Mouse (Mus musculus): ENCODE measurements around the gene Tnfrsf14.
A peak's percentile ranks its signal among the peaks of the same experiment; 100 is the strongest.

Gene Tnfrsf14

DNA sequence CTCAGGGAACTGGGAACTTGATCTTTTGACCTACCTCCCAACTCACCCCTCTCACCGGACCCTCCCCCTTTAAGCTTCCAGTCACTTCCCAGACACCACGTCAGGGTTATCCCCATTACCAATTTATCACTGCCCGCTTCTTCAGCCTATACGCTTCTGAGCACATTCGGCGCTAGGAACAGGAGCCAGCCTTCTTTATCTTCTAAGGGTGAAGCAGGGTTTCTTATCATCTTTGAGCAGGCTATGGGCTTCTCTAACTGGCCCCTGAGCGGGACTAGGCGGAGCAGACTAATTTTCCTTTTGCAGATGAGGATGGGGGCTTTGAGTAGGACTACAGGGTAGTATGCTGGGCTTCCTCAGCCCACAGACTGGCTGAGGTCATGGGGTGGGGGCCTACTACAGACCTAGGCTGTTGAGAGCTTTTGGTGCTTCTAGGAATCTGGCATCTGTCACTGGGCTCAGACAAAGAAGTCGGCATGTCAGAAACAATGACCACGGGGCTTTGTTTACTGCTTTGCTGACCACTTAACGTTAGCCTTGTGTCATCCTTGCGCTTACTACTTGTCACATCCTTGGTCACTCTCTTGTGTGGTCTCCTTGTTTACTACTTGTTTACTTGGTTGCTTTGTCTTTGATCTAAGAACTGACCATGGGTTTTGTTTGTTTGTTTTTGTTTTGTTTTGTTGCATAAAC is at the start of gene Tnfrsf14:
Tnfrsf14 (minus strand) TSS at position 169 of the 693 bp plus-strand sequence.
- no peak for DNase-seq (ENCODE audit: low read depth, low spot score)

DNA sequence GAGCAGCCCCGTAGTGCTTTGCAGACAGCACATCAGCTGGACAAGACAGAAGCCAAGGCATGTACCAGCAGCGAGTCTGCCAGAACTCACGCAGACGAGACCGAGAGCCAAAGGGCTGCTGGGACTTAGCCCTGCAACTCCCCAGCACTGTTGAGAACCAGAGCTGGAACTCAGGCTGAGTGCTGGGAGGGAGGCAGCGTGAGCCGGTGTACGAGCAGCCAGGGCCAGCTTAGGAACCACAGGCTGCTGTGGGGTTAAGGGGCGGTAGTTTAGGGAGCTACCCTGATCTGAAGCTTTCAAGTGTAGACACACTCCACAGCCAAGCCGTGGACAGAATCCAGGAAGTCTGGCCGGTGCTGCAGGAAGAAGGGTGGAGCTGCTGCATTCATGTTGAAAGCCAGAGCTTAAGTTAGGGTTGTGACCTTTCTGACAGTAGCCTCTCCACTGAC is 45.8 kb upstream of the Tnfrsf14 start:
- DNase-seq (ENCODE audit: low read depth, low spot score) = no peak

DNA sequence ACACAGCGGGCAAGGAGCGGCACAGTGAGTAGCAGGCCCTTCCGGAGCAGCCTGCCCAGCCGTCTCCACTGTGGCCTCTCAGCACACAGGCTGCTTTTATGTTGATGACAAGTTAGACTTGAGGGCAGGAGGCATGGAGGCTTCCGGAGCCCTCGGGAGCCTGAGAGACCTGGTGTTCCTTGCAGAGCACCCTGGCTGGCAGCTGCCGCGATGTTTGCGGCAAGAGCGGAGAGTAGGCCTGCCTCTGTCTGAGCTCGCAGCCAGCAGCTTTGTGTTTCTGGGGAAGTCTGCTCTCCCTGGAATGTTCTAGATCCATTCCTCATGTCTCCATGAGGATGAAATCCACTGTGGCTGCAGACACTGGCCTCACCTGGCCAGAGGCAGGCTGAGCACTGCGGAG is 44.2 kb upstream of the Tnfrsf14 start:
- peak; percentile 79 for DNase-seq (ENCODE audit: low read depth, low spot score)

DNA sequence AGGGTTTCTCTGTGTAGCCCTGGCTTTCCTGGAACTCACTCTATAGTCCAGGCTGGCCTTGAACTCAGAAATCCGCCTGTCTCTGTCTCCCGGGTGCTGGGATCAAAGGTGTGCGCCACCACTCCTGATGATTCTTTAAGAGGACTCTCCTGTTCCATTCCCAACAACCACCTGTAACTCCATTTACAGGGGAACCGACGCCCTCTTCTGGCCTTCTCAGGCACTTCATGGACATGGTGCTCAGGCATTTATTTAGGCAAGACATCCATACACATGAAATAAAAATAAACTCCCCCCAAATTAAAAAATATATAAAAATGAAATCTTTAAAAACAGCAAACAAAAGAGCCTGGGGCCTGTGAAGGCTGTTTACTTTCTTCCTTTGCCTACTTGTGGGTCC is 38.8 kb upstream of the Tnfrsf14 start:
- DNase-seq (ENCODE audit: low read depth, low spot score) = peak; percentile 71

DNA sequence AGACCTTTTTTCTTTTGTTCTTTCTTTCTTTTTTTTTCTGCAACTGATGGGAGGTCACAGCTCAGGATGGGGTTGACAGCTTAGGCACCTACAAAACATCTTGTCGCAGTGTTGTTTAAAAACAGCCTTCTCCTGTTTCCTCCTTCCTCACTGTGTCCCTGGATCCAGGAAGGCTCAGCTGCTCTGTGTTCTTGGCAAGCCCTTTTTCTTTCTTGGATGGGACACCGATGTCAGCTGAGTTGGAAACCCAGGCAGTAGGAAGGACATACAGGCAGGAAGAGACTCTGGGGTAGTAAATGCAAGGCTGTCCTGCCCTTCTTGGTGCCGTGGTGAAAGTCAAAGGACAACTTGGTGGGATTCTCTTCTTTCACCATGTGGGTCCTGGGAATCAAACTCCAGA is 37.5 kb upstream of the Tnfrsf14 start:
- DNase-seq (ENCODE audit: low read depth, low spot score) = no peak

DNA sequence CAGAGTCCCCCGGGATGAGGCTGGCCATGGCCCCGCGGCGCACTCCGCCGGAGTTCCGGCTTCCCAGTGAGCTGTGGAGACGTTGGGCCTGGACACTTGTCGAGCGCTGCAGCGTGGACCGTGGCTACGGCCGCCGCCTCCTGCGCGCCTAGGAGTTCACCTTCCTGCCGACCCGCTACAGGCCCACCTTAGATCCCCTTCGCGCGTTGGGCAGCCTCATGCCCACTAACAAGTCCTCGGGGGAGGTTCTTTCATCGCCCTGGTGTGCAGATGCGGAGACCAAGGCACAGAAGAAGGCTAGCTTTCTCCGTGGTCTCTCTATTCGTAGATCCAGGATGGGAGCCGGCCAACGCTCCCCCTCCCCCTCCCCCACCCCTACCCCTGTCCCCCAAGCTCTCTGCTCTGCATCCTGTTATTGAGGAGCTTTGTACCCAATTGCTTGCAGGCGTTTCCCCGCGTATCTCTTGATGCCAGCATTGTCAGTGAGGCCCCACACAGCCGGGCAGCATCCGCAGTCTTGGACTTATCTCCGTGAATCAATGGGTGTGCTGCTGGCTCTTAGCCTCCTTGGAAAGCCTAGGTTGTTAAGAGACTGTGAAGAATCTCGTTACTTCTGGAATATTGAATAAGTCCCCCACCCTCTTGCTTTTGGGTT is 36.3 kb upstream of the Tnfrsf14 start:
- no peak for DNase-seq (ENCODE audit: low read depth, low spot score)

DNA sequence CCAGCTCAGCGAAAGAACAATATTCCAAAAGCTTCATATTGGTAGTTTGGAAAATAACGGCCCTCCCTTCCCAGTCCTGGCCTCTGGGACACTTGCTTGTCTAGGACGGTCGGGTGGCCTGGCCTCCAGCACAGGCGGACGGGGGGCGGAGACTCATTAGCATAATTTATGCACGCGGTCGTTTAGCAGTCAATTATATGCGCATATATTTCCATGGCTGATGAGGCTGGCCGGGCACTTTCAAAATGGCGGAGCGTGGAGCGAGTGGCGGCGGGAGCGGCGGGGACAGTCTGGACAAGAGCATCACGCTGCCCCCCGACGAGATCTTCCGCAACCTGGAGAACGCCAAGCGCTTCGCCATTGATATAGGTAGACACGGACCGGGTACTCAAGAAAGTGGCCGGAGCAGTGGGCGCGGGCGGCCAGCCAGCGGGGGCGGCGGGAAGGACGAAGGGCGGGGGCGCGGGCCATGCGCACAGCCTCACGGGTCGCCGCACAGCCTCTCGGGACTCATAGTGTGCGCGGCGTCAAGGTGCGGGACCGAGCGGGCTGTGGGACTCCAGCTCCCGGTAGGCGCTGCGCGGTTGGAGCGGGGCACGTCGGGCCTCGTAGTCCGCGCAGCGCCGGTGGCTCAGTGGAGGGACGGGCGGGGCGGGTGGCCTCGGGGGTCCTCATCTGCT is 35.7 kb upstream of the Tnfrsf14 start, which contains the start of gene Pank4:
Pank4 (plus strand) TSS at position 223 of the 680 bp plus-strand sequence.
- DNase-seq (ENCODE audit: low read depth, low spot score) = peak; percentile 92

DNA sequence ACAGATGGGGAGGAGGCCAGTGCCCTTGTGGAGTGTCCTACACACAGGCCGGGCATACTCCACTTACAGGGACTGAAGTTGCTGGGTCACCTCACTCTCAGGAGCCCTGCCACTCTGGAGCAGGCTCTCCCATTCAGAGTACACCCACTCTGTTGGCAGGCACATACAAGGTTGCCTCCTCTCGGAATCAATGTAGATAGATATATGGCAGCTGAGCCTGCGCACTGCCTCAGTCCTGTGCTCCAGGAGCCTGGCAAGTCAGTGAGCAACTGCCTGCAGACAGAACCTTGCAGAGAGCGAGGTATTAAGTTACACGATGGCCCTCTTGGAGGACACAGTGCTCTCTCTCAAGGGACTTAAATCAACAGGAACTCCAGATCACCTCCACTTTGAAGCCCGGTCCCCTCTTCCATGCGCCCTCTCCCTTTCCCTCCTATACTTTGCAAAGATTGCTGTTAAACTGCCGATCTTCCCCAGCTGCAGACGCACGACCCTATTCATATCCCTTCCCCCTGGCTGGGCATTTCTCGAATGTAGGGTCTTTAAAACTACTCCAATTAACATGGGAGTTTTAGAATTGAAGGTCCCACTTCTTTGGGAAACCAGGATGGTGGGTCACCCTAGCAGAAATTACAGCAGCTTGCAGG is 35.0 kb upstream of the Tnfrsf14 start:
- no peak for DNase-seq (ENCODE audit: low read depth, low spot score)

DNA sequence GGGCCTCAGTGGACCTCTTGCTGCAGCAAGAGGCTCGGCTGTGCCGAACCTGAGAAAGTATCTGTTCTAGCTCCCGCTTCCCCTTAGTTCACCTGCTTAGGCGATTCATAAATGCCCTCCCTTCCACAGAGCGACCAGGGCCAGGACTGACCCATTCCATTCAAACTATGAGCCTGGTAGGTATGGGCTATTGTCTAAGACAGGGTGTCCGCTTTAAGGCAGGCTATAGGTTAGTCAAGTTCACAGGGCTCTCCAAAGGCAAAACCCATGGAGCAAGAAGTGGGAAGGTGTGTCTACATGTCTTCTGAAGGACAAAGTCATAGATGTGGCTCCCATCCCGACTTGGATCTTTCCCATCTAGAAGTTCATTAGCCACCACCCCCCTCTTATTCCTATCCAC is 34.3 kb upstream of the Tnfrsf14 start:
- DNase-seq (ENCODE audit: low read depth, low spot score) = no peak

DNA sequence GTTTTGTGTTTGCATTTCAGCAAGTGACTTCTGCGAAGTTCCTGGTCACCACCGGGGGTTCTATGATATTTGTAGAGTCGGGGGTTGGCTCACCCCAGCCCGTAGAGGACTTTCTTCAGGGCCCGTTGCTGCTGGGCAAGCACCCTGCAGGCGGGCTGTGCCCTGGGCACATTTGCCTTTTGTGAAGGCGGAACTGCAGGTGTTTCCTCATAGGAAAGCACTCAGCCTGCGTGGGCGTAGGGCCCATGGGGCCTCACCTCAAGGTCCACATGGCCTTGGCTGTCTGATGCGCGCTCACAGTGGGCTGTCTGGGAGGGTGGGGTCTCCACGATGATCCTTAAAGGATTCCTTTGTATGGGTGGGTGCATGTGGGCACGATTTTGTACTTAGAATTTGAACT is 33.5 kb upstream of the Tnfrsf14 start:
- DNase-seq (ENCODE audit: low read depth, low spot score) = no peak

DNA sequence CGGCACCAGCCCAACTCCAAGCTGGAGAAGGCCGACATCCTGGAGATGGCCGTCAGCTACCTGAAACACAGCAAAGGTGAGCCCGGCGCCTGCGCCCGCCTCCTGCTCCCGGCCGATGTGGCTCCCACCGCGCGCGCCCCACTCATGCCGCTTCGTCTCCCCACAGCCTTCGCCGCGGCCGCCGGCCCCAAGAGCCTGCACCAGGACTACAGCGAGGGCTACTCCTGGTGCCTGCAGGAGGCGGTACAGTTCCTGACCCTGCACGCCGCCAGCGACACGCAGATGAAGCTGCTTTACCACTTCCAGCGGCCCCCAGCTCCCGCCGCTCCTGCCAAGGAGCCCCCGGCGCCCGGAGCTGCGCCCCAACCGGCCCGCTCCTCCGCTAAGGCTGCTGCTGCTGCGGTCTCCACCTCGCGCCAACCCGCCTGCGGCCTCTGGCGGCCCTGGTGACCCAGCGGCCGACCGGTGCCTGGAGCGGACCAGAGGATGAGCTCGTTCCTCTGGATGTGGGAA is 32.9 kb upstream of the Tnfrsf14 start:
- DNase-seq (ENCODE audit: low read depth, low spot score) = peak; percentile 73

DNA sequence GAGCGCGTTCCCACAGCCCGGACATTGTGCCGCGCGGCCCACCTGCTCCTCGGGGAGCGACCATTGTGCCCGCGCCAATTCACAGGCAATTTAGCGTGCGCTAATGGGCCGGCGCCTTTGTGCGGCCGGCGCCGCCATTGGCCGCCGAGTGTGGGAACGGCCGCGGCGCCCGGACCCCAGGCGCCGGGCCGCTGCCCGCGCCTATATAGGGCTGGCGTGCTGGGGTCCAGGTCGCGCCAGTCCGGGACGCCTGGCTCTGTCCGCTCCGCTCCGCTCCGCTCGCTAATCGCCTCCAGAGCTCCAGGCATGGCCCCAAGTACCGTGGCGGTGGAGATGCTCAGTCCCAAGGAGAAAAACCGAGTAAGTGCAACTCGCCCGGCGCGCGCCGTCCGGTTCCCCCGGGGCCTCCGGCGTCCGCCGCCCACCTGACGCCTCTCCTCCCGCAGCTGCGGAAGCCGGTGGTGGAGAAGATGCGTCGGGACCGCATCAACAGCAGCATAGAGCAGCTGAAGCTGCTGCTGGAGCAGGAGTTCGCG is 32.4 kb upstream of the Tnfrsf14 start, which contains the start of gene Hes5:
Hes5 (plus strand) TSS at position 234 of the 536 bp plus-strand sequence.
- peak; percentile 68 for DNase-seq (ENCODE audit: low read depth, low spot score)

DNA sequence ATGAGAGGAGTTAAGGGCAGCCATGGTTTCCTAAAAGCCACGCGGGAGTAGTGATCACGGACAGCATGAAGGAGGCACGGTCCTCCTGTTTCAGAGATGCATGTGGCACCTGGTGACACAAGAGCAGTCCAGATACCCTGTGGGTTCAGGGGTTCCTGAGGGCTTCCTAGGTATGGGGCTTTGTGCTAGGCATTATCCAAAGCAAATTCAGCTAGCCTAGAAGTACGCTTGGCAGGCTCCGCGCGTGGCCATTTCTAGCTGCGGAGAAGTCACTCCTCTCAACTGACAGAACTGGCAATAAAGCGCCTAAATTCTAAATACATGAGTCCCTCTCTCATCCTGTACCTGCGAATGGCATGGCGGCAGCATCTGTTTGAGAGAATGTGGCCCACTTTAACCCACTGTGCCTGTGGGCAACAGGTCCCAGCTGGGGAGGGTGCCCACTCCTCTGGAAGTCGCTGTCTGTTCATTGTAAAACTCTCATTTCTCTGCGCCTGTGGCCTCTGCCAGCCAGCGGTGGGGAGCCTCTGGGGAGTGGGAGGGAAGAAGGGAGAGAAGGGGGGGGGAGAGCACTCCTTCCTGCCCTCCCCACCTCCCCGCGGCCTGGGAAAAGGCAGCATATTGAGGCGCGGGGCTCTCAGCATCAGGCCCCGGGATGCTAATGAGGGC is 31.8 kb upstream of the Tnfrsf14 start:
- no peak for DNase-seq (ENCODE audit: low read depth, low spot score)

DNA sequence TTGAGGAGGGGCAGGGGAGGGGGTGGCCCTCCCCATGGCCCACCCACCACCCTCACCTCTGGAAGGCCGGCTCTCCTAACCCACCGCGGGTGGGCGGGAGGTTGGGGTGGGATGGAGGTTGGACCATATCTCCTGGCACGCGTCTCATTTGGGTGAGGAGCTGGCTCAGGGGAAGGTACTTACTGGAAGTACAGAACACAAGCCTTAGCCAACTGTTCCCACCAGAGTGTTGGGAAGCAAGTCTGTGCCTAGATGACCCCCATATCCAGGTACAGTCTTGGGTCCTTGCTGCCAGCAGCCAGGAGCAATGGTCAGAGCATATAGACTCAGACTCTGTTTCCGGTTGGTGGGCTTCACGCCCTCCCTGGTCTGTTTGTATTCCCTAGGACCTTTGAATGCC is 30.3 kb upstream of the Tnfrsf14 start:
- DNase-seq (ENCODE audit: low read depth, low spot score) = no peak

DNA sequence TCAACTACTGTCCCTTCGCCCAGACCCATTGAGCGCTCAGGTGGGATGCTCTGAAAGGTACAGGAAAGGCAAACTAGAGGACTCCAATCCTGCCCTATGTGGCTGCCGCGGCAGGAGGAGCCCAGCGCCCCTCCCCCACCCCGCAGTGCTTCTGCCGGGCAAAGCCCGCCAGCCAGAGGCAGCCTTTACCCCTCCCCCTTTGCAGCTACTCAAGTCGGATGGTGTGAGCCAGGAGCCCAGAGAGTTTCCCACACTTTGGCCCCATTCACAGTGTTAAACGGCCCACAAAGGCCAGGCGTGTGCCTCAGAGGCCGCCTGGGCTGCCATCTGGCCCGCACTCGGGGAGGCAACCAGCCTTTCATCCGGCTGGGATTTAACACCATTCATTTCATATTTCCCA is 29.8 kb upstream of the Tnfrsf14 start:
- peak; percentile 82 for DNase-seq (ENCODE audit: low read depth, low spot score)

DNA sequence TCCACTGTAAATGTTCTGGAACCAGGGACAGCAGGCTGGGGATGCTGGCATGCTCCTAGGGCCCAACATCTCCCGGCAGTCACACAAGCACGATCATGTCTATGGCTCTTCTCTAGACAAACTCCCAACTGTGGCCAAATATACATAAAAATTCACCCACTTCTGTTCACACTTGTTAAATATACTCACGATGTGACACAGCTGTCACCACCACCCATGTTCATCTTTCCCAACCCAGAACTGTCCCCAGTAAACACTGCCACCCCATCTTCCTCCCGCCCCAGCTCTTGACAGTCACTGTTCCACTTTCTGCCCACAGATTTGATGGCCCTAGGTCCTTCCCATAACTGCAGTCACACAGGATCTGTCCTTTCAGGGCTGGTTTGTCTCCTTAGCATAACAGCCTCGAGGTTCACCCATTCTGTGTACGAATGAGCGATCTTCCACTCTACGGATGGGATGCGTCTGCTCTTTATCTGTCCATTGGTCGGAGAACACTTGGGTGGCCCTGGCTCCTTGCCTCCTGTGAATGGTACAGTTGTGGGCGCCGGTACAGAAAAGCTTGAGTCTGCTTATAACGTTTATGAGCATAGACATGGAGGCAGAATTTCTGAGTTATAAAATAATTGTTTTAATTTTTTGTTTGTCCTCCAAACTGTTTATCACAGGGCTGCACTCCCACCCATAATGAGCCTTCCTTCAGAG is 29.1 kb upstream of the Tnfrsf14 start:
- DNase-seq (ENCODE audit: low read depth, low spot score) = no peak

DNA sequence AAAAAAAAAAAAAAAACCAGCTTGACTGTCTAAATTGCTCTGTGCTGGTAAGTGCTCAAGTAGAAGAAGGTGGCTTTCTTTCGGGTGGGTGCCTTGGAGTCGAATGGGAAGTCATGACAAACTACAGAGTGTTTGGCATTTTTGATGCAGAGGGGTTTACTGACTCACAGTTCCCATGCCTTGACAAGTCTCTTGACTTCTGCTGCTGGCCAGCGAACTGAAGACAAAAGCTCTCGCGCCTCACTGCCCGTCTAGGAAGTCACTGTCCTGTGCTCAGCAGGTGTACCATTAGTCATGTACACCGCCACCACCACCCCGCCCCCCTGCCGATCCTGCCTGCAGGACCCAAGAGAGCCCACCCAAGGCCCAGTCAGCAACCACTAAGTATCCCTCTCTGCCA is 28.2 kb upstream of the Tnfrsf14 start:
- no peak for DNase-seq (ENCODE audit: low read depth, low spot score)

DNA sequence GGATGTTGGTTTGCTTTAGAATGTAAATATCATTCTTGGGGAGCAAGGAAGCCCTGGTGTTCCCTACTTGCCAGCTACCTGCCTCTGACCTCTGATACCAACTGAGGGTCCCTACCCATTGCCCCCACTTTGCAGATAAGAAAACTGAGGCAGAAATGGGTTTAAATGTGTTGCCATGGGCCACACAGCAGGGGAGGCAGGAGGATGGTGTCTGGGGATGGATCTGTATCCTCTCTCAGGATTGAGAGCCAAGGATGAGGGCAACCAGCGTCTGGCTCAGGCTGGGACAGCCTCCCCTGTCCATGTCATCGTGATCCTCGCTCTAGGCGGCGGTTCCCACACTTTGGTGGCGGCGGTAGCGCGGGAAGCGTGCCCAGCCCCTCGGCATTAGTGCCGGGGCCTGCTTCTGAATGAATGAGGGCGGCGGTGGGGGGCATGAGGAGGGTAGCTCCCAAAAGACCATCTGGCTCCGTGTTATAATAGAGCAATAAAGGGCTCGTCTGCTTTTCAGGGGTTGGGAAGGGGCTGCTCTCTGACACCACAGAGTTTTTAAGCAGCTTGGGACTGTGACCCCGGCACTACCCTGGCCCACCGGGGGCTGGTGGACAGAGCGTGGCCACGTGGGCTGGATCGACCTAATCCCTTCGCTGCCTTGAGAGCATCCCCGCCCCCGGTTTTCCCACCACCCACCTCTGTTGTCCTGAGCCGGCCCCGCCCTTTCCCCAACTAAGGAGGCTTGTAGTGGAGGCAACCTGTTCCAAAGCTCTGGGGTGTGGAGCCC is 24.3 kb upstream of the Tnfrsf14 start:
- no peak for DNase-seq (ENCODE audit: low read depth, low spot score)

DNA sequence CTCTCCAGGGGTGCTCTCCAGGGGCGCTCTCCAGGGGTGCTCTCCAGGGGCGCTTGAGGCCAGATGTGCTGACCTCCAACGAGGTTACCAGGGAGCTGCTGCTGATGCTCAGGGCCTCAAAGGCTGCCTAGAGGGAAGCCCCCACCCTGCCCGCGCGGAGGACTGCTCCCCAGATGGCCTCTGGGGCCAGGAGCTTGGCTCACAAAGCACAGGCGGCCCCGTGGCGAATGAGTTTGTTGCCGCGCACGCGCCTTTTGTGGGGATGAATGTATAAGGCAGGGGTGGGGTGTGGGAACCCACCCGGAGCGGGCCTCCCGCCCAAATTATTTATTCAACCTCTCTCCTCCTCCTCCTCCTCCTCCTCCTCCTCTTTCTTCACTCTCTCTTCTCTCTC is 21.2 kb upstream of the Tnfrsf14 start:
- DNase-seq (ENCODE audit: low read depth, low spot score) = no peak

Measured in ZHBTc4 (cell line).